Mouse (Mus musculus) lung, adult 18-20 months (tissue): Measurements from ENCODE around the gene Gm16223.

ENCODE experiments used
- DNase-seq, 2 experiments: peaks; one replicate each; pipeline ENCODE4 v3.0.0; 2022; ENCODE audit warnings: mixed read lengths in 2 of 2

Gene Gm16223

GRCm38 (mm10) chr5:42067476-42068187, at the start of gene Gm16223:
Gene Gm16223 (plus strand): TSS chr5:42067960.
- no peak for DNase-seq

GRCm38 (mm10) chr5:42022029-42022428, 45.7 kb upstream of the Gm16223 start:
- DNase-seq = no peak

- no peak for DNase-seq
Observed at GRCm38 (mm10) chr5:42023521-42023920, 44.2 kb upstream of the Gm16223 start.

GRCm38 (mm10) chr5:42036388-42037082, 31.2 kb upstream of the Gm16223 start:
- DNase-seq = no peak

- no peak for DNase-seq
Observed at GRCm38 (mm10) chr5:42054636-42055035, 13.1 kb upstream of the Gm16223 start.

- no peak for DNase-seq
Observed at GRCm38 (mm10) chr5:42055151-42055550, 12.6 kb upstream of the Gm16223 start.

- DNase-seq = no peak
Observed at GRCm38 (mm10) chr5:42065090-42065489, 2.7 kb upstream of the Gm16223 start.

GRCm38 (mm10) chr5:42067075-42067474, 685 bp upstream of the Gm16223 start:
- DNase-seq = no peak

GRCm38 (mm10) chr5:42068188-42068579, 424 bp downstream of the Gm16223 start:
- no peak for DNase-seq

GRCm38 (mm10) chr5:42116586-42117346, 49.0 kb downstream of the Gm16223 start:
- no peak for DNase-seq

- no peak for DNase-seq
Observed at GRCm38 (mm10) chr5:42125562-42125961, 57.8 kb downstream of the Gm16223 start.

- DNase-seq = no peak
Observed at GRCm38 (mm10) chr5:42155626-42156025, 87.9 kb downstream of the Gm16223 start.

- no peak for DNase-seq
Observed at GRCm38 (mm10) chr5:42164731-42165130, 97.0 kb downstream of the Gm16223 start.

GRCm38 (mm10) chr5:42166311-42166710, 98.6 kb downstream of the Gm16223 start:
- DNase-seq = no peak

GRCm38 (mm10) chr5:42168071-42168470, 100.3 kb downstream of the Gm16223 start:
- DNase-seq = no peak

GRCm38 (mm10) chr5:42168785-42169184, 101.0 kb downstream of the Gm16223 start:
- DNase-seq = no peak

- no peak for DNase-seq
Observed at GRCm38 (mm10) chr5:42174109-42174508, 106.3 kb downstream of the Gm16223 start.

GRCm38 (mm10) chr5:42175424-42175823, 107.7 kb downstream of the Gm16223 start:
- no peak for DNase-seq

- no peak for DNase-seq
Observed at GRCm38 (mm10) chr5:42198493-42198892, 130.7 kb downstream of the Gm16223 start.

GRCm38 (mm10) chr5:42207456-42208122, 139.8 kb downstream of the Gm16223 start:
- no peak for DNase-seq

- no peak for DNase-seq
Observed at GRCm38 (mm10) chr5:42211554-42212338, 144.0 kb downstream of the Gm16223 start.

- DNase-seq = no peak
Observed at GRCm38 (mm10) chr5:42212353-42212752, 144.6 kb downstream of the Gm16223 start.
